Mouse (Mus musculus): ENCODE measurements around the gene Ppfia3. TPM values are rescaled to one million over a fixed set of nuclear protein-coding genes. Genes with fewer than 3 reads are reported as not detected.
"Not testable (repeated sequence)": the region's sequence is repeated elsewhere in the genome, so short reads cannot be mapped to it uniquely, and the experiment has no call there.

Gene Ppfia3
- total RNA-seq, 2 experiments from 2014 or later, result 154 to 168 TPM

DNA sequence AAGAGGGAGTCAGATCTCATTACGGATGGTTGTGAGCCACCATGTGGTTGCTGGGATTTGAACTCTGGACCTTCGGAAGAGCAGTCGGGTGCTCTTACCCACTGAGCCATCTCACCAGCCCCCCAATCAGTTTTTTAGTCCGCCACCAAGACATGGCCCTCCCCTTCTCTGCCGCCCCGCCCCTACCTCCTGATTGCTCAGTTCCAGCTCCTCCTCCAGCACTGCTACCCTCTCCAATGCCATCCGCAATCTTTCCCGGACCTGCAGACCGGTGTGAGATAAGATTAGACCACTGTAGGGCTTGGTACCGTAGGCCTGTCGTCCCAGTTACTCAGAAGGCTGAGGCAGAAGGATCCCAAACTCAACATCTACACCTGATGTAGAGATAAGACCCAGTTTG, 7.7 kb downstream of the Ppfia3 start:
- intact Hi-C loops (cut with DNase I), result not testable (repeated sequence)

DNA sequence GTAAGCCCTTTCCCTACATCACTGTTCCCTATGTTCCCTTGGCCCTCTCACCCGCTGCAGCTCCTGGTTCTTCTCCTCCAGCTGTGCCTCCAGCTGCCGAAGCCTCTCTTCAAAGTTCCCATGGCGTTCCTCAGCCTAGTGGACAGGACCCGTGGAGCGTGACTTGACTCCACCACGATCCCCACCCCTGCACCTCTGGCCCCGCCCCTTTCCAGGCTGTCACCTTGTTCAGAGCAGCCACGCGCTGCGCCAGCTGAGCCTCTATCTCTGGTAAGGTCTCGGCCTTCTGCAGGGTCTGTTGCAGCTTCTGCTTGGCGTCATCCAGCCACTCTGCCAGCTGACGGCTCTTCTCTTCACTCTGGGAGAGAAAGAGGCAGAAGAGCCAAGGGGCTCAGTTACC, 10.7 kb downstream of the Ppfia3 start:
- DNase-seq (ENCODE audit: low spot score in 2 of 2), result no peak
- intact Hi-C loops (cut with DNase I), result no loop called here

More for the DNA sequence above, 7.7 kb downstream of the Ppfia3 start:
- DNase-seq (ENCODE audit: low spot score in 2 of 2), result not testable (repeated sequence)

DNA sequence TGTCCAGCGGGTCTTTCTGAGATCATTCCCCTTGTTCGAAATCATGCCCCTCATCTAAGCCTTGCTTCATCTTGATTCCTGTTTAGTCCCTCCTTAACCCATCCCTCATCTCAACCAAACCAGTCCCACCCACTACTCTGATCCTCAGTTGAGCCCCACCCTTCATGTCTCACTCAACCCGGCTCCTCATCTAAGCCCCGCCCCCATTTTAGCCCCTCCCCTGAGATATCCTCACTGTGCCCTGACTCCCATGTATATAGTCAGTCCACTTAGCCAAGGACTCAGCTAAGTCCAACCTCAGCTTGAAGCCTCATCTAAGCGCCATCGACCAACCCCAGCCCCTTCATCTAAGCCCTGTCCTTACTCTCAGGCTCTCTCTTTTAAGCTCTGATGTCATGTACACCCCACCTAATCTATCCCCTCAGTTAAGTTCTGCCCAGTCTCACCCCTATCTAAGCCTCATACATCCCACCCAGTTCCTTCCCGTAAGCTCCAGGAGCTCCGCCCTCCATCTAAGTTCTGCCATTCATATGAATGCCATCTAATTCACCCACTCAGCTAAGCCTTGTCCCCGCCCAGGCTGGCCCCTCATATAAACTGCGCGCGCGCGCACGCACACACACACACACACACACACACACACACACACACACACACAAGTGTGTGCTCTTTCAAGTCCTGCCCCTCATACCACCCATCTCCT, 11.3 kb downstream of the Ppfia3 start:
- DNase-seq (ENCODE audit: low spot score in 2 of 2), result no peak
- intact Hi-C loops (cut with DNase I), result no loop called here

DNA sequence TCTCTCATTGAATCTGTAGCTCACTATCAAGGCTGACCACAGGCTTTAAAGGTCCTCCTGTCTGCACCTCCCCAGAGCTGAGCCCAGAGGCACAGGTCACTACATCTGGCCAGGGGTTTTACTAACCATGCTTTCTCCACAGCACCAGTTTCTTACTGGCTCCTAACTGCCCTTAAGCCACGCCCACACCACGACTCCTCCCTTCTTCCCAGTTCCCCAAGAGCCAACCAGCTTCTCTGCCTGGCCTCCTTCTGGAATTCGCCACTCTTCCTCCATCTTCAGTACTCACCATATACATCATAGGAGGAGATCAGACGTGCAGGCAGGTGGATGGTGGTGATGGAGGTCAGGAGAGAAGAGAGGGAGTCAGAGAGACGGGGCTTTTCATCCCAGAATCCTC, 13.8 kb downstream of the Ppfia3 start:
- intact Hi-C loops (cut with DNase I), result no loop called here

DNA sequence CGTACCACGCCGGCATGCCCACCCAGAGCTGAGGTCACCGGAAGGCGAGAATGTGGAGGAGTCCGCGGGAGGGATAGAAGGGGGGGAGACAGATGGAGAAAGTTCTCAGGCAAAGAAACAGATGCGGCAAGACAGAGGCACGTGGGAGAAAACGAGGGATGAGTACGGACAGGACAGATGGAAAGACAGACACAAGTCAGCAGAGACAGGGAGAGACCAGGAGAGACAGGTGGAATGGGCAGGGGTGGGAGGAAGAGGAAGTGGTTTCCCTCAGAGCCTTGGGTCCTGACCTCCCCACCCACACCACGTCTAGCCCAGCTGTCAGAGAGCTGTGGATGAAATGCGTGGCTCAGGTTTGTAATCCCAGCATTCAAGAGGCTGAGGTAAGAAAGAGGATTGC, 19.9 kb downstream of the Ppfia3 start:
- peak in 1 of 2 experiments; percentile 39 for DNase-seq (ENCODE audit: low spot score in 2 of 2)
- intact Hi-C loops (cut with DNase I), result no loop called here

More for the DNA sequence above, 13.8 kb downstream of the Ppfia3 start:
- no peak for DNase-seq (ENCODE audit: low spot score in 2 of 2)

DNA sequence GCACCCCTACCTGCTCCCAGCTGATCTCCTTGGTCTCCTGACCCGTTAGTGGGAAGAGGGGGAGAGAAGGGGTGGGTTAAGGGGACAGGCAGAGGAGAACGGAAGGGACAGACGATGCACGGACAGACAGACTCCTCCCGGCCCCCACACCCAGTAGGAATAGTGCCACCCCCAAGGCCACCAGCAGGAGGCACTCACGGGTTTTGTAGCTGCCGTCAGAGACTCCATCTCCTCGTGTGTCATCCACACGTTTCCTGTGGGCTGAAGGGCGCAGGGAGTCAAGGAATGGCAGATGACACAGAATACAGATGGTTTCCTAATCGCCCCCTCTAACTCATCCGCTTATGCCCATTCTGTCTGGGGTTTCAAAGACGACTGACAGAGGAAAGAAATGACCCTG, 23.3 kb downstream of the Ppfia3 start:
- intact Hi-C loops (cut with DNase I), result loop anchor here (5.0 kb wide), 1 partner anchor 36 kb away; no protein-coding TSS in a partner anchor
- no peak for DNase-seq (ENCODE audit: low spot score in 2 of 2)

DNA sequence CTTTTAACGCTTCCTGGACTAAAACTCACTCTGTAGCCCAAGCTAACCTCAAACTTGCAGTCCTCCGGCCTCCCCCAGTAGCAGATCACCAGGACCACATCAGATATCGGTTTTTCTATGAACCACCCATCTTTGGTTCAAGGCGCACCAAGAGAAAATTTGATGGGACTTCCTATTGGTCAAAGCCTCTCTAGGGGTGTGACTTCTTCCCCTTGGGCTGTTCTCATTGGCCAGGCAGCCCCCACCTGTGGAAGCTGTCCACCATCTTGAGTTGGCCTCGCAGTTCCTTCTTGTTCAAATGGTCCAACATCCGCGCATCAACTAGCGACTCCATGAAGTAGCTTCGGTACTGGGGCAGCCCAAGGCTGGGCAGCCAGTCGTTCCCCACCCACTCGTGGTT, 24.7 kb downstream of the Ppfia3 start:
- DNase-seq (ENCODE audit: low spot score in 2 of 2), result no peak
- intact Hi-C loops (cut with DNase I), result loop anchor here (5.0 kb wide), 1 partner anchor 35 kb away; no protein-coding TSS in a partner anchor

GRCm38 (mm10) chr7:45341303-45341702, 25.5 kb downstream of the Ppfia3 start:
- DNase-seq (ENCODE audit: low spot score in 2 of 2), result peak; percentile 76 to 78
- intact Hi-C loops (cut with DNase I), result loop anchor here (5.0 kb wide), 1 partner anchor 34 kb away; no protein-coding TSS in a partner anchor

DNA sequence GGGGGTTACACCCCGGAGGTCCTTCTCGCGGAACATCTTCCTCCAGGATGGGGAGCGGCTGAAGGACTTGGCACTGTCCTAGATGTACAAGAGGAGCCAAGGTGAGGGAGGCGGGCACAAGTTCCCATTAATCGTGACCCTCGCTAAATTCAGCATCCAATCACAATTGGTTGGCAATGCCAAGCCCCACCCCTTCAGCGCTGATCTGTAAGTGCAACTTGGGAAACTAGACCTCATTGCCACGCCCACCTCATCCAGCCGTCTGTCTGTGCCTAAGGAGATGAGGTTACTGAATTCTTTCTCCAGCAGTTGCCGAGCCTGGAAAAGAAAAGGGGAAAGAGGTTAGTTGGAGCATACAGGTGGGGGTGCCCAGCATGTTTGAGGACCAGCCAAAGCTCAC, 26.1 kb downstream of the Ppfia3 start:
- no peak for DNase-seq (ENCODE audit: low spot score in 2 of 2)

DNA sequence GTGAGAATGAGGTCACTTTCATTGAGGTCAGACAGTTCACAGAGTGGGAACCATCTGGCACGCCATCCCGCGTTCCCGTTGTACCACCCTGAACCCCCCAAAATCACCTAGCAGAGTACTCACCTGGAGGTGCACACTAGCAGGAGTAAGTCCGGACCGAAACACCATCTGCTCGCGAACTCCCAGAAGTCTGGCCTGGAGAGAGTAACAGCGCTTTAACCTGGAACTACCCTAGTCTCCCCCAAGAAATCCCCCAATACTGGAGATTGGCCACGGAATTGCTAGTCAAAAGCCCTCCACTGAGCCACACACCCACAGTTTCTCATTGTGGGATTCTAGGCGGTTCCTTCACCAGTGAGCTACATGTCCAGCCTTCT, 26.8 kb downstream of the Ppfia3 start:
- intact Hi-C loops (cut with DNase I), result loop anchor here (5.0 kb wide), 1 partner anchor 33 kb away; no protein-coding TSS in a partner anchor
- DNase-seq (ENCODE audit: low spot score in 2 of 2), result no peak

More for the DNA sequence above, 26.1 kb downstream of the Ppfia3 start:
- intact Hi-C loops (cut with DNase I), result loop anchor here (5.0 kb wide), 1 partner anchor 33 kb away; no protein-coding TSS in a partner anchor

GRCm38 (mm10) chr7:45339410-45340065, 27.3 kb downstream of the Ppfia3 start:
- intact Hi-C loops (cut with DNase I), result loop anchor here (5.0 kb wide), 1 partner anchor 32 kb away; no protein-coding TSS in a partner anchor
- DNase-seq (ENCODE audit: low spot score in 2 of 2), result peak in 1 of 2 experiments; percentile 45

DNA sequence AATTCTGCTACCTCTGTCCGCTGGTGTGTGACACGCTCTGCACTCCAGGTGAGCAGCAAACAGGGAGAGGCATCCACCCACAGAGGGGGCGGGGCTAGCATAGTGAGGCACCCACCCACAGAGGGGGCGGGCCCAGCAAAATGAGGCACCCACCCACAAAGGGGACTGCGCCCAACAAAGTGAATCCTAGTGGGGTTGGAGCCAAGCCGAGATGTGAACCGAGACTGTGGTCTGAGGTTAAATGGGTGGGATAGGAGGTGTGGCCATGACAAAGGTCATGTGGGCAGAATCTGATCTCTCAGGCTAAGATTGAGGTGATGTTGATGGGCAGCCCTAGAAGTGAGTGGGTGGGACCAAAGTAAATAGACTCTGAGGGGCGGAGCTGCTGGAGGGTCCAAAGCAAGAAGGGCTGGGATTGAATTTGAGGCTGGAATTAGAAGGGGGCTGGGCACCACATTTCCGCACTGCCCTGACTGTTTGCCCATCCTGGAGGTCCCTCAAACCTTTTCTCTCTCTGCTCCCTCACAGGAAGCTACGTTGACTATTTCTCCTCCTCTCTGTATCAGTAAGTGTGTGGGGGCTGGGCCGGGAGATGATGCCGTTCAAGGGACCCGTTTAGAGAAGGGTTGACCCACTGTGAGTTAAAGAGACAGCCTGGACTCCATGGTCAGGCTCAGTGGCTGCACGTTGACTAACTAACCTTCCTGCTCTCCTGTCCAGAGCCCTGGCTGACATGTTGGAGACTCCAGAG, 28.5 kb downstream of the Ppfia3 start:
- intact Hi-C loops (cut with DNase I), result no loop called here
- peak in 1 of 2 experiments; percentile 43 for DNase-seq (ENCODE audit: low spot score in 2 of 2)

- no peak for DNase-seq (ENCODE audit: low spot score in 2 of 2)
- intact Hi-C loops (cut with DNase I), result no loop called here
Observed at GRCm38 (mm10) chr7:45337469-45337868, 29.4 kb downstream of the Ppfia3 start.

DNA sequence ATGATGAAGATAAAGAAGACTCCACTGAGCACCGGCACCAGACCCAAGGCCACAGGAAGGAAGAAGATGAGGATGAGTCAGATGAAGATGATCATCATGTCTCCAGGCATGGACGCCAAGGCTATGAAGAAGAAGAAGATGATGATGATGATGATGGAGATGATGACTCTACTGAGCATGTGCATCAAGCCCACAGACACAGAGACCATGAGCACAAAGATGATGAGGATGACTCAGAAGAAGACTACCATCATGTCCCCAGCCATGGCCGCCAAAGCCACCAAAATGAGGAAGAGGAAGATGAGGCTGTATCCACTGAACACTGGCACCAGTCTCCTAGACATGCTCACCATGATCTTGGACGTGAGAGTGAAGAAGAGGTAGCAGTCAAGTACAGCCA, 30.5 kb downstream of the Ppfia3 start:
- intact Hi-C loops (cut with DNase I), result no loop called here
- DNase-seq (ENCODE audit: low spot score in 2 of 2), result no peak

DNA sequence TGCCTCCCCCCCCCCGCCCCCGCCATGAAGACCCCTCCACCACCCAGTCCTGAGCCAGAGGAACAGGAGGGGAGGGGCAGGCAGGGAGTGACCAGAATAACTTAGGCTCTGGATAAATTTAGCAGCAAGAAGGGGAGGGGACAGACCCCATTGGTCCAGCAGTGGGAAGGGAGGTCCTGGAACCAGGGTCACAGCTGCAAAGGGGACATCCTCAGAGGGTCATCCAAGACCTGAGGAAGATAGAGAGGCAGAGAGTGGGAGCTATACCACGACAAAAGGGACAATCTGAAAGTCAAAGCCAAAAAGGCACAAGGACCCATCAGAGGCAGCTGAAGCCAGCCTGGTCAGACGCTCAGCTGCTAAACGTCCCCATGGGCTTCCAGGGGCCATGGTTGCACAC, 31.8 kb downstream of the Ppfia3 start, which contains the start of gene Hrc:
TSS of gene Hrc (plus strand) at position 235 of the 400 bp plus-strand sequence.
- no peak for DNase-seq (ENCODE audit: low spot score in 2 of 2)
- intact Hi-C loops (cut with DNase I), result no loop called here

GRCm38 (mm10) chr7:45334605-45335004, 32.2 kb downstream of the Ppfia3 start:
- no peak for DNase-seq (ENCODE audit: low spot score in 2 of 2)
- intact Hi-C loops (cut with DNase I), result no loop called here

- DNase-seq (ENCODE audit: low spot score in 2 of 2), result peak; percentile 77 to 81
- intact Hi-C loops (cut with DNase I), result no loop called here
Observed at GRCm38 (mm10) chr7:45333431-45333982, 33.3 kb downstream of the Ppfia3 start, which contains the start of gene Trpm4. Gene Trpm4, minus strand, starts transcription at chr7:45333780.

GRCm38 (mm10) chr7:45332685-45333425, 34.0 kb downstream of the Ppfia3 start:
- DNase-seq (ENCODE audit: low spot score in 2 of 2), result no peak
- intact Hi-C loops (cut with DNase I), result no loop called here

DNA sequence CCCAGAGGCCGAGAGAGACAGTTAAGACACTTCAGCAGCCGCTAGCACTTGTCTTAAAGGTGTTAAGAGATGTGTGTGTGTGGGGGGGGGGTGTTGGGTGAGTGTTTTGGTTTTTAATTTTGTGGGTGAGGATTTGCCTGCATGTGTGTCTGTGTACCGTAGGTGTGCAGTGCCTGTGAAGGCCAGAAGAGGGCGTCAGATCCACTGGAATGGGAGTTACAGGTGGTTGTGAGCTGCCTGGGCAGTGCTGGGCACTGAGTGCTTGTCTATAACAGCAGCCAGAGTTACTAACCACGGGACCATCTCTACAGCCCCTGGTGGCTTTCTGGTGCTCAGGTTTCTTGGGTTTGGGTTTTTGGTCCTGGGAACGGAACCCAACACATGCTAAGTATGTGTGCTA, 35.3 kb downstream of the Ppfia3 start:
- intact Hi-C loops (cut with DNase I), result no loop called here
- DNase-seq (ENCODE audit: low spot score in 2 of 2), result no peak

Data from left cerebral cortex, postnatal 36 days (tissue).